Mouse (Mus musculus): Measurements from ENCODE around the gene Vmn1r4. TPM values are rescaled to one million over a fixed set of nuclear protein-coding genes. Genes with fewer than 3 reads are reported as not detected.

Vmn1r4 gene
- total and polyA plus RNA-seq, 2 experiments from 2014 or later: 0.37 to 0.46 TPM

GRCm38 (mm10) chr6:56904982-56905381 is 18.8 kb upstream of the Vmn1r4 start:
- DNase-seq (ENCODE audit: low spot score): no peak
- H3K9me3 ChIP-seq (ENCODE audit: low read length): no peaks in the 10 kb centered on the region
- H3K27me3 ChIP-seq (ENCODE audit: insufficient read depth, low read length): no peaks in the 10 kb centered on the region
- TF ChIP-seq CTCF (IDR thresholded peaks at IDR 0.05; ENCODE audit: low read depth): no peak
- no peak overlapping the region for H3K4me3 ChIP-seq (ENCODE audit: low read length)
- no peak overlapping the region for H3K4me2 ChIP-seq (ENCODE audit: low read depth, low read length)
- WGBS: 81% methylated on average over 2 of the region's 2 CpGs
- no peaks in the 10 kb centered on the region for H3K36me3 ChIP-seq (ENCODE audit: insufficient read depth, low read length)
- ATAC-seq: no peak
- H3K9ac ChIP-seq (replicated peaks; ENCODE audit: low read length): no peak overlapping the region
- H3K27ac ChIP-seq: no peak overlapping the region
- no peaks in the 10 kb centered on the region for H3K4me1 ChIP-seq (ENCODE audit: insufficient read depth, low read length)

- no peak for TF ChIP-seq CTCF (IDR thresholded peaks at IDR 0.05; ENCODE audit: low read depth)
These were observed 18.3 kb upstream of the Vmn1r4 start for GRCm38 (mm10) chr6:56905486-56905885.

GRCm38 (mm10) chr6:56906121-56906846 is 17.5 kb upstream of the Vmn1r4 start:
- no peaks in the 10 kb centered on the region for H3K27me3 ChIP-seq (ENCODE audit: insufficient read depth, low read length)
- H3K36me3 ChIP-seq (ENCODE audit: insufficient read depth, low read length): no peaks in the 10 kb centered on the region
- no peaks in the 10 kb centered on the region for H3K4me1 ChIP-seq (ENCODE audit: insufficient read depth, low read length)
- ATAC-seq: no peak
- H3K9me3 ChIP-seq (ENCODE audit: low read length): no peaks in the 10 kb centered on the region
- H3K4me3 ChIP-seq (ENCODE audit: low read length): no peak overlapping the region
- H3K9ac ChIP-seq (replicated peaks; ENCODE audit: low read length): no peak overlapping the region
- WGBS: 81% methylated on average over 8 of the region's 8 CpGs
- DNase-seq (ENCODE audit: low spot score): no peak
- no peak for TF ChIP-seq CTCF (IDR thresholded peaks at IDR 0.05; ENCODE audit: low read depth)
- H3K4me2 ChIP-seq (ENCODE audit: low read depth, low read length): no peak overlapping the region
- H3K27ac ChIP-seq: no peak overlapping the region

More at GRCm38 (mm10) chr6:56905486-56905885, 18.3 kb upstream of the Vmn1r4 start:
- H3K4me1 ChIP-seq (ENCODE audit: insufficient read depth, low read length): no peaks in the 10 kb centered on the region
- no peak overlapping the region for H3K9ac ChIP-seq (replicated peaks; ENCODE audit: low read length)
- DNase-seq (ENCODE audit: low spot score) (no peak), ATAC-seq (no peak)
- no peak overlapping the region for H3K27ac ChIP-seq
- WGBS: 86% methylated on average over 5 of the region's 5 CpGs
- no peaks in the 10 kb centered on the region for H3K9me3 ChIP-seq (ENCODE audit: low read length)
- H3K36me3 ChIP-seq (ENCODE audit: insufficient read depth, low read length): no peaks in the 10 kb centered on the region
- no peak overlapping the region for H3K4me3 ChIP-seq (ENCODE audit: low read length)
- H3K27me3 ChIP-seq (ENCODE audit: insufficient read depth, low read length): no peaks in the 10 kb centered on the region
- H3K4me2 ChIP-seq (ENCODE audit: low read depth, low read length): no peak overlapping the region

- TF ChIP-seq CTCF (IDR thresholded peaks at IDR 0.05; ENCODE audit: low read depth): no peak
- ATAC-seq: no peak
- Histone ChIP-seq H3K4me3 (ENCODE audit: low read length) (no peak overlapping the region), H3K36me3 (ENCODE audit: insufficient read depth, low read length) (no peaks in the 10 kb centered on the region), H3K4me1 (ENCODE audit: insufficient read depth, low read length) (no peaks in the 10 kb centered on the region), H3K4me2 (ENCODE audit: low read depth, low read length) (no peak overlapping the region), H3K27me3 (ENCODE audit: insufficient read depth, low read length) (no peaks in the 10 kb centered on the region), H3K27ac (no peak overlapping the region), H3K9me3 (ENCODE audit: low read length) (no peaks in the 10 kb centered on the region), H3K9ac (replicated peaks; ENCODE audit: low read length) (no peak overlapping the region)
- WGBS: 90% methylated on average over 3 of the region's 3 CpGs
- no peak for DNase-seq (ENCODE audit: low spot score)
These were observed 15.8 kb upstream of the Vmn1r4 start for GRCm38 (mm10) chr6:56907973-56908372.

GRCm38 (mm10) chr6:56908397-56908796 is 15.4 kb upstream of the Vmn1r4 start:
- Histone ChIP-seq H3K27me3 (ENCODE audit: insufficient read depth, low read length) (no peaks in the 10 kb centered on the region), H3K4me1 (ENCODE audit: insufficient read depth, low read length) (no peaks in the 10 kb centered on the region), H3K4me3 (ENCODE audit: low read length) (no peak overlapping the region), H3K9ac (replicated peaks; ENCODE audit: low read length) (no peak overlapping the region), H3K36me3 (ENCODE audit: insufficient read depth, low read length) (no peaks in the 10 kb centered on the region), H3K9me3 (ENCODE audit: low read length) (no peaks in the 10 kb centered on the region), H3K27ac (no peak overlapping the region), H3K4me2 (ENCODE audit: low read depth, low read length) (no peak overlapping the region)
- ATAC-seq (no peak), DNase-seq (ENCODE audit: low spot score) (no peak)
- no peak for TF ChIP-seq CTCF (IDR thresholded peaks at IDR 0.05; ENCODE audit: low read depth)
- 90% methylated on average over 2 of the region's 2 CpGs for WGBS

- H3K4me1 ChIP-seq (ENCODE audit: insufficient read depth, low read length): no peaks in the 10 kb centered on the region
These were observed 14.9 kb upstream of the Vmn1r4 start for GRCm38 (mm10) chr6:56908912-56909311.

GRCm38 (mm10) chr6:56910910-56911309 is 12.9 kb upstream of the Vmn1r4 start:
- no peak for TF ChIP-seq CTCF (IDR thresholded peaks at IDR 0.05; ENCODE audit: low read depth)

More at GRCm38 (mm10) chr6:56908912-56909311, 14.9 kb upstream of the Vmn1r4 start:
- DNase-seq (ENCODE audit: low spot score) (peak; percentile 66), ATAC-seq (0 out of 2 replicates have a peak, but pooled peaks have one; percentile 70)
- H3K36me3 ChIP-seq (ENCODE audit: insufficient read depth, low read length): no peaks in the 10 kb centered on the region
- H3K27me3 ChIP-seq (ENCODE audit: insufficient read depth, low read length): no peaks in the 10 kb centered on the region
- peak; percentile 78 for TF ChIP-seq CTCF (IDR thresholded peaks at IDR 0.05; ENCODE audit: low read depth)
- H3K9ac ChIP-seq (replicated peaks; ENCODE audit: low read length): no peak overlapping the region
- no peaks in the 10 kb centered on the region for H3K9me3 ChIP-seq (ENCODE audit: low read length)
- 17% methylated on average over 4 of the region's 4 CpGs for whole genome bisulfite sequencing
- H3K4me2 ChIP-seq (ENCODE audit: low read depth, low read length): no peak overlapping the region
- no peak overlapping the region for H3K27ac ChIP-seq
- no peak overlapping the region for H3K4me3 ChIP-seq (ENCODE audit: low read length)

More at GRCm38 (mm10) chr6:56910910-56911309, 12.9 kb upstream of the Vmn1r4 start:
- no peak for ATAC-seq
- no peak overlapping the region for H3K27ac ChIP-seq
- H3K27me3 ChIP-seq (ENCODE audit: insufficient read depth, low read length): no peaks in the 10 kb centered on the region
- no peaks in the 10 kb centered on the region for H3K36me3 ChIP-seq (ENCODE audit: insufficient read depth, low read length)
- H3K4me1 ChIP-seq (ENCODE audit: insufficient read depth, low read length): no peaks in the 10 kb centered on the region
- no peak overlapping the region for H3K4me2 ChIP-seq (ENCODE audit: low read depth, low read length)
- WGBS: 85% methylated on average over 2 of the region's 2 CpGs
- no peaks in the 10 kb centered on the region for H3K9me3 ChIP-seq (ENCODE audit: low read length)
- H3K9ac ChIP-seq (replicated peaks; ENCODE audit: low read length): no peak overlapping the region
- DNase-seq (ENCODE audit: low spot score): no peak
- H3K4me3 ChIP-seq (ENCODE audit: low read length): no peak overlapping the region

All from hindbrain, postnatal 0 days (tissue).